Mouse (Mus musculus): Measurements from ENCODE around the gene Eif4b.

Eif4b gene

DNA sequence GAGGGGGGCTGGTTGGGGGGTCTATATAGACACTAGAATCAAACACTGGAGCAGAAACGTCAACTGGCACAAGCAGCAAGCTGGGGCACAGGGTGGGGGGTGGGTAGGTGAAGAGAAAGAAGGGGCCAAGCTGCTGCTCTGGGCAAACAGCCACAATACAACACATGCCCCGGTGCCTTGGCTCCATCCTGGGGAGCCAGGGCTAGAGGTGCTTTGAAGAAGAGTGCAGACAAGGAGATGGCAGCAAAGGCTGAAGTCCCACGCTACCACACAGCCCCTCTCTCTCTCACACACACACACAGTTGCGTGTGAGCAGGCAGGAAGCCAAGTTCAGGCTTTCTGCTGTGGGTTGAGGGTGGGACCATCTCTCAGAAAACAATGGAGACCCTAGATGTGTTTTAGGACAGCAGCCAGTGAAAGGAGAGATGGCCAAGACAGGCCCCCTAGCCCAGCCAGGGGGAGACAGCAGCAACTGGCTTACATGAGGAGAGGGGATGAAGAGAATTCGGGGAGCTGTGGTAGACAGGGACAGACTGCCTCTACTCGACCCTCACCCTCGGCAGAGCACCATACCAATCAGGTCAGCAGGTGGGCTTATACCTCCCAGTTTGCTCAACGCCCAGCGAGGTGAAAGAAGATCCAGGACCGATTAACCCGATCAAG lies 43.3 kb downstream of the Eif4b start:
- DNase-seq (ENCODE audit: low read depth, low spot score), result no peak

DNA sequence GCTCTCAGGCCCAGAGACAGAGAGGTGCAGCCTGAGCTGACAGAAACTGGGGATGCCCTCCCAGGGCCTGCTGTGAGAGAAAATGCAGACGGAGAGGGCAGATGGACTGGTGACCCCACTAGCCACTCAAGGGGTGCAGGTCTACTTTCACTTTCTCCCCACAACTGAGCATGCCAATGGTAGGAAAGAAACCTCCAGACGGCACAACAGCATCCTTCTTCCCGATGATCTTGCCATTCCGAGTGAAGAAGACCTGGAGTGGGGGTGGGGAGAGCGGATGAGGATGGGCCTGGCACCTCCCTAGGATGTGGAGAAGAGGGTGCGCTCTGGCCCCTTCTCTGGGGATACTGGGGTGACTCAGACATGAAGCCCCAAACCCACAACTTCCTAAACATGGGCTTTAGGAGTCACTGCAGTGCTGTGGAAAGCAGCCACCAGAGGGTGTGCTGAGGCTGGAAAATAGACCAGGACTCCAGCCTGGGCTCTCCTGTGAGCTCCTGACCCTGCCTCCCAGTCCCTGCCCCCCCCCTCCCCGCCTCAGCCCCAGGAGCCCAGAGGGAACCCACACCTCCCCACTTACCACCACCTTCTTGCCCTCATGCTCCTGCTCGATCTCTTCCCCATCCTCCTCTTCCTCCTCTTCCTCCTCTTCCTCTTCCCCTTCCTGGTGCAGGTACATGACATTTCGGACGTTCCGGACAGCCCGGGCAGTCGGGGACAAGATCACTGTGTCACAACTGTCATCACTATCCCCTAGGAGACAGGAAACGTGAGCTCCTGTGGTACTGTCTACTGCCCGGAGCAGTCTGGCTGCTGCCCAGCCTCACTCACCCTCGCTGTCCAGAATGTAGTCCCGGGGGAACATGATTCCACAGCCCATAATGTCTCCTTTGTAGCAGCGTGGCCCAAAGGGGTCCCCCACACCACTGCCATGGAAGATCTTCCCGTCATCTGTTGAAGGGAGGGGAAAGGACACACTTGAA lies 44.2 kb downstream of the Eif4b start:
- DNase-seq (ENCODE audit: low read depth, low spot score), result peak; percentile 80

- no peak for DNase-seq (ENCODE audit: low read depth, low spot score)
Measured at GRCm38 (mm10) chr15:102118591-102118990, 45.0 kb downstream of the Eif4b start.

- no peak for DNase-seq (ENCODE audit: low read depth, low spot score)
Measured at GRCm38 (mm10) chr15:102119121-102119830, 45.7 kb downstream of the Eif4b start.

GRCm38 (mm10) chr15:102119831-102120170 lies 46.2 kb downstream of the Eif4b start:
- no peak for DNase-seq (ENCODE audit: low read depth, low spot score)

DNA sequence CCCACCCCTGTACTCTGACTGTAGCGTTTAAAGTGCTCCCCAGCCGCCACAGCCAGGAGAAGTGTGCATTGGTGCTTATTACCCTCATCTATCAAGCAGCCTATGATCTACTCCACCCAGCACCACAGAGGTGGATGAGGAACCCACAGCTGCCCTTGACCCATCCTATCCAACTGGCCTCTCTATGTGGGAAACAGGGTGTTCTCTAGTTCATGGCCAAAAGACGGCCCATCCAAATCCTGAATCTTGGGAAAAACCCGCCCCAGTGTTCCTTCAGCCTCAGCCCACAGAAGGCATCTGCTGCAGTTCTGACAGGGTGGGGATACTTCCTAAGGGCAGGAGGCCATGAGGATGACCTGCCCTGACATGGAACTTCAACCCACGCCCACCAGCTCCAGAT lies 47.0 kb downstream of the Eif4b start:
- DNase-seq (ENCODE audit: low read depth, low spot score), result no peak

DNA sequence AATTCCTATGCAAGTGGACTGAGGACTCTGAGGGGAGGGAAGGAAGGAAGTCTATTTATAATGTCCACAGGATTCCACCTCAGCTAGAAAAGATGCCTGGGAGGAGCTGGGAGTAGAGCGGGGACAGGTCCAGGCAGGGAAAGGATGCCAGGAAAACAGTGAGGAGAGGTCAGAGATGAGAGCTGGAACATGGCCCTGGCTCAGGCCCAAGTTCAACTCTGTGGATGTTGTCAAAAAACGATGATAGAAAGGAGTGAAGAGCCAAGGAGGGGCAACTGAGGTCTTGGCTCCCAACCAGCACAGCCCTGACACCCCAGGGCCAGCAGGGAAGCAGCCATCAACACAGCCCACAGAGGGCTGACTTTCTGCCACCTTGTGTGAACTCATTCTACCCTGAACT lies 52.7 kb downstream of the Eif4b start:
- no peak for DNase-seq (ENCODE audit: low read depth, low spot score)

DNA sequence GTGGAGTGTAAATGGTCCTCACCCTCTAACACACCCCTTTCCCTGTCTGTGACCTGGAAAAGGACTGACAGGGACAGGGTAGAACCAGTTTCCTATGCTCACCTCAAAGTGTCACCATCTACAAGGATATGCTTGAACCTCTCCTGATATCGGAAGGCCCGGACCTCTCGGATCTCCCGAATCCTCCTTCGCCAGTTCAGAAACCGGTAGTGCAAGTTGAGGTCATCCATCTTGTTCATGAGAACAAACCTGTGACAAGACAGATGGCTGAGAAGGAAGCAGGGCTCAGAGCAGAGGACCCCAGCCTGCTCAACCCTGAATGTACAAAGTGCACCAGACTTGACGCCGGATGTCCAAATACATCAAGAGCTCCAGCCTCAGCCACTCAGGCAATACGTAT lies 59.7 kb downstream of the Eif4b start:
- no peak for DNase-seq (ENCODE audit: low read depth, low spot score)

DNA sequence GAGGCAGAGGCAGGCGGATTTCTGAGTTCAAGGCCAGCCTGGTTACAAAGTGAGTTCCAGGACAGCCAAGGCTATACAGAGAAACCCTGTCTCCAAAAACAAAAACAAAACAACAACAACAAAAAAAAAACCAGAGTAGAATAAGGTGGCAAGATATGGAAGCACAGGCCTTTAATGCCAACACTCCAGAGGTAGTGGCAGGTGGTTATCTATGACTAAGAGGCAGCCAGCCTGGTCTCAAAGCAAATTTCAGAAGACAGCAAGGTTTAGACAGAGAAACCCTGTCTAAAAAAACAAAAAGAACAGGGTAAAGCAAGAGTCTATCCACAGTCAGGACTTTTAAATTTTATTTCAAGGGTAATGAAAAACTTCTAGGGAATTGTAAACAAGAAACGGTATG lies 61.1 kb downstream of the Eif4b start:
- DNase-seq (ENCODE audit: low read depth, low spot score), result no peak

GRCm38 (mm10) chr15:102135522-102136128 lies 62.1 kb downstream of the Eif4b start:
- no peak for DNase-seq (ENCODE audit: low read depth, low spot score)

DNA sequence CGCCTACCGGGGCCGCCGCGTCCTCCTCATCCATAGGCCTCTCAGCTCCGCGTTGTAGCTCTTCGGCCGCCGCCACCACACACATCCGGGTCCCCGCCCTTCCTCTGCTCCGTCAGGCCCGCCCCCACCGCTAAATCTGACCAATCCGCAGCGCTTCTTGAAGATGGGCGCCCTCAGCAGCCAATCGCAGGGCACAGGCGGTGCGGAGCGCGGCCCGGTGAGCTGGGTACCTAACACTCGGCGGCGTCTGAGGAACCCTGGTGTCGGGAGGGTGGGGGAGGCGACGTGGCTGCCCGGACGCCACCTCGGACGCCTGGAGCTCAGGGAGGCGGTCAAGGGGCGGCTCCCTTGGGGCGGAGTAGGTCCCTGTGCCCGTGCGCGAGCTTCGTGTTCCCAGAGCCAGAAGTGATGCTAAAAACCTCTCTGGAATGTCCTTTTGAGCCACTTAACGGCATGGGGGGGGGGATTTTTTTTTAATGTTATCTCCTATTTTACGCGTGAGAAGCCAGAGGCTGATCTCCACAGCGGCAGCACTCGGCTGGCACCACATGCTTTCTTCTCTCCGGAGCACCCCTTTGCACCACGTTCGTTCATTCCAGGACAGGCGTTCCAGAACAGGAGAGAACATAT lies 62.7 kb downstream of the Eif4b start, which contains the start of gene Spryd3:
TSS of gene Spryd3 (minus strand) at position 106 of the 630 bp plus-strand sequence.
- DNase-seq (ENCODE audit: low read depth, low spot score), result peak; percentile 94

DNA sequence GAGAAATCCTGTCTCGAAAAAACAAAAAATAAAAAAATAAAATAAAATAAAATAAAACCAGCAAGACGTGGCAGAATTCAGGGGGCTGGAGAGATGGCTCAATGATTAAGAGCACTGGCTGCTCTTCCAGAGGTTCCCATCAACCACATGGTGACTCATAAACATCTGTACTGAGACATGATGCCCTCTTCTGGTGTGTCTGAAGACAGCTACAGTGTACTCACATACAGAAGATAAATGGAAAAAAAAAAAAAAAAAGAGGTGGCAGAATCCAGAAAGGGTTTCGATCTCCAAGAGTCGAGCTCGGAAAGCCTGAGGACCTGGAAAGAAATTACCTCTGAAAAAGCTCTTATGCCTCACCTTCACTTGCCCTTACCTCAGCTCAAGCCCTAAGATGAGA lies 67.5 kb downstream of the Eif4b start:
- DNase-seq (ENCODE audit: low read depth, low spot score), result peak; percentile 43

DNA sequence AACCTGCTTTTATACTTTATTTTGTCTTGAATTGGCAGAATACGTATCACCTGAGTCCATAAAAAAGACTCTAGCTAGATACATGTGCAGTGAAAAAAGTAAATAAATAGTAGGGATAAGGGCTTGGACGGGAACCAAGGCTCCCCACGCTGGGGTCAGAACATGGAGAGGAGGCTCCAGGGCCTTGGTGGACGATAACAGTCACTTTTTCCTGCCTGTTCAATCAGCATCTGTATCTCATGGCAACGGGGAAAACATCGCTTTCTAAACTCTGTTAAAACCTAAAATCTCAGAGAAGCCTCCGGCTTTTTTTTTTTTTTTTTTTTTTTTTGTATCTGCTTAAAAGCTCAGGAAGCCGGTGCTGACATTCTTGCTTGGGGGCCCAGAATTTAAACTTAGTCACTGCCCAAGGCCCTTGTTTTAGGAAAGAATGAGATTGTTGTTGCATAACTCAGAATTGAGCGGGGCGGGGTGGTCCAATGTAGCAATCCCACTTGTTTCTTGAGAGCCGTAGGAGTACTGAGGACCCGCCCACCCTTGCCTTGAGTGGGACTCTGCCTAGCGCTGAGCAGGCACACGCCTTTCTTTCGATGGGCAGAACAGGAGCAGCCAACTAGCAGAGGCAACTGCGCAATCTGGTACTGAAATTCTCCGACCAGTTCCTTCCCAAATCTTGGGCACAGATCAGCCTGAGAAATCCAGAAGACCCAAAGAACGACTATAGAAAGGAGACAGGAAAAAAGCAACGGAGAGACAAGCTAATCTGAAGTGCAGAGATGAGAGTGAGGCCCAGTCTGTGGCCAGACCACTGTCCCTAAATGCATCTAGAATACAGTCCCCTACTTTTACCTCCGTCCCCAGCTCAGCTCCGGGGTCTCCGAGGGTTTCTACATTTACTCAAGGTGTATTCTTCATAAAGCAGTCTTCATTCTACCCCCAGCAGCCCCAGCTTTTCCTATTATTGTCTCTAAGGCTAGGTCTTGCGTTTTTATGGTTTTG lies 69.6 kb downstream of the Eif4b start:
- peak; percentile 97 for DNase-seq (ENCODE audit: low read depth, low spot score)

DNA sequence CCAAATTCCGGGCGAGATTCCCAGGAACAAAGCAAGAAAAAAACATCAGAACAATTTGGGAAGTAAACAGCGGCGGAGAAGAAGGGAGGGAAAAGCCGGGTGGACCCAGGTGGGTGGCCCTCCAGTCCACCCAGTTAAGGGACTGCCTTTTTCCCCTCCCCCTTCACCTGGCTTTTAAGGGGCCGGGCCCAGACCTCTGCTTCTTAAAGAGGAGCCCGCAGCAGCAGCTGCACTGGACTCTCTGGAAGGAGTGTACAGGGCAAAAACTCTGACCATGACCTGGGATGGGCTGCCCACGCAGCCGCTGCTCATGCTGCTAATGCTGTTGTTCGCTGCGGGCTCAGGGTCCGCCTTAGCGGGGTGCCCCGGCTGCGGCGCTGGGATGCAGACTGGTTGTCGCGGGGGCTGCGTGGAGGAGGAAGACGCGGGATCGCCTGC lies 70.7 kb downstream of the Eif4b start, which contains the start of gene Igfbp6:
TSS of gene Igfbp6 (plus strand) at position 89 of the 438 bp plus-strand sequence.
- no peak for DNase-seq (ENCODE audit: low read depth, low spot score)

DNA sequence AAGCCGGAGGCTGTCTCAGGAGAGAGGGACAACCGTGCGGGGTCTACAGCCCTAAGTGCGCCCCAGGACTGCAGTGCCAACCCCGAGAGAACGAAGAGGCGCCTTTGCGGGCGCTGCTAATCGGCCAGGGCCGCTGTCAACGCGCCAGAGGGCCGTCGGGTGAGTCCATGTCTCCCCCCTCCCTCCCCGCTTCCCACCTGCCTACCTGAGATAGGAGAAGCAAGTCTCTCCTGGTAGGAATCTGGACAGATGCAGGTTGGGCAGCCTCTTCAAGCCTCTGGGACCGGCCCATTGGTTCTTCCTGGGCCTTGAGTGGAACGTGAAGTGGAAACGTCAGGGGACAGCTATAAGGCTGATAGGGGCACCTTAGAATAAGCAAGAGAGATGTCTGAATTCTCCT lies 71.2 kb downstream of the Eif4b start:
- DNase-seq (ENCODE audit: low read depth, low spot score), result no peak

GRCm38 (mm10) chr15:102145330-102145729 lies 71.8 kb downstream of the Eif4b start:
- peak; percentile 98 for DNase-seq (ENCODE audit: low read depth, low spot score)

DNA sequence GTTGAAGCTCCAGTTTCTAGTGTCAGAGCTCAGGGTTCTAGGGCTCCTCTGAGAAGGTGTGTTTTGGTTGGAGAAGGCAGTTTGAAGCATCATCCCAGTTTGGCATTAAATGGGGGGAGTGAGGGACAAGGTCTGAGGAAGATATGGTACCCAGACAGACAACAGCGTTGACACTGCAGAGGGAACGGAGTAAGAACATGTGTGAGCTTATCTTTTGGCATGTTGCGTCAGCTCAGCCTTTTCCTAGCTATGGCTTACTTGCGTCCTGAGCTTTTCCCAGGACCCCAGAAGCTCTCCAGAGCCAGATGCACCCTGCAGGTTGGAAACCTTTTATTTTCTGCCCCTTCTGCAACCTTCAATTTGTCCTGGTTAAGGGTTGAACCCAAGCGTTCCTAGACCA lies 72.5 kb downstream of the Eif4b start:
- DNase-seq (ENCODE audit: low read depth, low spot score), result no peak
